Mouse (Mus musculus) embryonic fibroblast, embryonic 13.5 days (primary cell): ENCODE results near the gene Dennd6b.

Source experiments
- CTCF ChIP-seq: IDR thresholded peaks from 2 replicates; pipeline ENCODE4 v1.5.1; 2011; ENCODE audit warnings: mild to moderate bottlenecking, control low read depth, low read length, moderate library complexity, borderline replicate concordance; ENCODE audit not compliant: insufficient read depth
- POLR2A ChIP-seq: IDR thresholded peaks from 2 replicates; pipeline ENCODE4 v1.6.1; 2011; ENCODE audit warnings: low read depth, mild to moderate bottlenecking, control low read depth, low read length, moderate library complexity

- no peak for TF ChIP-seq CTCF
- no peak for TF ChIP-seq POLR2A
Measured at GRCm38 (mm10) chr15:89173024-89173905, 23.0 kb downstream of the Dennd6b start.
